Mouse (Mus musculus) heart, embryonic 11.5 days (tissue): ENCODE results near the gene Itga11. TPM values are rescaled to one million over a fixed set of nuclear protein-coding genes. Genes with fewer than 3 reads are reported as not detected.

Experiments
- polyA plus RNA-seq: library from polyadenylated mRNA; unstranded; fragments of >200 nt; fragmentation: Nextera tagmentation; extraction: Ambion mirVana; gene quantifications from 2 replicates; pipeline ENCODE4 v1.2.1, GENCODE M21; 2014

Itga11 gene
- polyA plus RNA-seq, 1 experiment from 2014 or later = 0.64 TPM

Other genes starting within 250 kb of the Itga11 start
- 3.7 TPM in 2 replicates for gene Coro2b, start 140.8 kb upstream of the Itga11 start, polyA plus RNA-seq
- 22.1 and 25.0 TPM in 2 replicates for gene Fem1b, start 134.1 kb downstream of the Itga11 start, polyA plus RNA-seq
- gene Cln6, start 161.0 kb downstream of the Itga11 start, polyA plus RNA-seq = 17.9 and 21.0 TPM in 2 replicates
- gene Calml4, start 180.3 kb downstream of the Itga11 start, polyA plus RNA-seq = 0.24 and 0.79 TPM in 2 replicates